Mouse (Mus musculus) ES-Bruce4 (cell line): ENCODE measurements at regions not wholly inside any gene's neighbourhood (a gene's known extent, or its start where the extent isn't known, plus 50 kb on each side); places are given as distances from the start of the nearest gene placed in this dataset.

Experiments used
- H3K27ac ChIP-seq: 2 replicates; pipeline ENCODE4 v1.5.1; 2012; ENCODE audit warnings: low read length, inconsistent platforms; ENCODE audit not compliant: insufficient read depth
- H3K27me3 ChIP-seq: 2 replicates; pipeline ENCODE4 v1.6.1; 2012; ENCODE audit warnings: mild to moderate bottlenecking, low read length, inconsistent platforms; ENCODE audit not compliant: control insufficient read depth, poor library complexity, insufficient read depth, severe bottlenecking
- H3K36me3 ChIP-seq: 2 replicates; pipeline ENCODE4 v1.6.1; 2012; ENCODE audit warnings: inconsistent platforms, mild to moderate bottlenecking, low read length, moderate library complexity; ENCODE audit not compliant: control insufficient read depth, poor library complexity, insufficient read depth, severe bottlenecking
- H3K4me1 ChIP-seq: one replicate; pipeline ENCODE4 v1.8.1; 2011; ENCODE audit warnings: low read length; ENCODE audit not compliant: control insufficient read depth, insufficient read depth
- H3K4me3 ChIP-seq: 2 replicates; pipeline ENCODE4 v1.5.1; 2011; ENCODE audit warnings: low read depth, mild to moderate bottlenecking, low read length
- H3K9ac ChIP-seq: 2 replicates; pipeline ENCODE4 v1.6.1; 2012; ENCODE audit warnings: low read depth, mild to moderate bottlenecking, inconsistent platforms; ENCODE audit not compliant: poor library complexity, severe bottlenecking
- H3K9me3 ChIP-seq: replicated peaks from 2 replicates; pipeline ENCODE4 v1.6.1; 2012; ENCODE audit warnings: mild to moderate bottlenecking, low read length, inconsistent platforms; ENCODE audit not compliant: control insufficient read depth, poor library complexity, insufficient read depth, severe bottlenecking
- CTCF ChIP-seq: IDR thresholded peaks from one replicate; pipeline ENCODE4 v1.8.1; 2011; ENCODE audit warnings: low read depth, low read length
- EP300 ChIP-seq: IDR thresholded peaks from 2 replicates; pipeline ENCODE4 v1.6.1; 2011; ENCODE audit warnings: low read depth, low read length; ENCODE audit not compliant: insufficient read depth
- POLR2A ChIP-seq: IDR thresholded peaks from one replicate; pipeline ENCODE4 v1.8.1; 2011; ENCODE audit warnings: low read length; ENCODE audit not compliant: insufficient read depth

DNA sequence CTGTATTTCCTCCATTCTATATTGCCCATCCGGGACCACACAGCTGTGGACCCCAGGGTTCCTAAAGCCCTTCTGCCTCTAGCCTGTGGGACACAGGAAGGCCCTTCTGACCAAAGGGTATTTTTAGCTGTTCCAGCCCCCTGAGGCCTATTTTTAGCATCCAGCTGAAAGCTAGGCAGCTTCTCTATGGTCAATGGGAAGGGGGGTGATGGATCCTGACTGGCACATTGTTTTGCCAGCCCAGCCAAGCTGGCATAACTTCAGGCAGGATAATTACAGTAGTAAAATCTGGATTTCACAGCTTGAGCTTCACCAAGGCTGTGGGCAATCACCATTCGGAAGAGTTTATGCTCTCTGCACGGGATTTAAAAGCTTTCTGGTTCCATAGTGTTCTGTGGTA, 153.9 kb upstream of the Kcnd3 start:
- H3K9me3 ChIP-seq = no peaks in the 10 kb centered on the region
- H3K27ac ChIP-seq = no peak overlapping the region
- no peaks in the 10 kb centered on the region for H3K27me3 ChIP-seq
- no peak overlapping the region for H3K9ac ChIP-seq
- TF ChIP-seq POLR2A = no peak
- no peak for TF ChIP-seq CTCF
- no peak for TF ChIP-seq EP300
- H3K36me3 ChIP-seq = no peaks in the 10 kb centered on the region
- no peaks in the 10 kb centered on the region for H3K4me1 ChIP-seq
- no peak overlapping the region for H3K4me3 ChIP-seq

DNA sequence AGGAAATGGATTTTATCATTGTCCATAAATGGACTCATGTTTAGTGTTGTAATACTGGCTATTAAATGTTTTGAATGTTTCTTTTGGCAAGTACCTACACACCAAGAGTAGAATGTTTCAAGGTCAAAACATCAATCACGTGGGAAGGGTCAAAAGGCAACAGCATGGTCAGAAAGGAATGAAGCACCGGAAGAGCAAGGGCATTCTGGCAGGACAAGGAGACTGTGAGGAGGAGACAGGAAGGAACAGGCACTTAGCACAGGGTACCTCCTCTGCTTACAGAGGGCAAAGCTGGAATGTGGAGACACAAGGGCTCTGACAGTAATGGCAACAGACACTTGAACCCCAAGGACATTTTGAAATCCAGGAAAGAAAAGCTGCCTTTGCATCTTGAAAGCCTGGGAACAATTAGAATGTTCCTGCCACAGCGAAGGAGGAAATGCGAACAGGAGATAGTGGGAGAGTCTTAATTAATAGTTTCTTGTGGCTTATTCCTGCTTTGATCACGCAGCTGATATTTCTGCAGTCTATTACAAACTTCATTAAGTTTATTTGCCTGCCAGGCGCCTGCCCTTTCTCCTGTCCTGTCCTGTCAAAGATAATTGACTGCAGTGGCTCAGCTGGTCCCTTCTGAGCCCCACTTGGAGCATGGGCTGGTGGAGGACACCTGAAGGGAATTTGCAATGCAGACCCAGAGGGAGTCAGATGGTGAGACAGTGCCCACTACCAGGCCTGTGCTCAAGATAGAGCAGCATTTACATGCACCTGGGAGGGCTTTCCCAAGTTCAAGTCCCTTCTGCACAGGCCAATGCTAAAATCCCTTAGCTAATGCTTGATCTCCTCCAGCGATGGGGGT, 151.2 kb upstream of the Kcnd3 start:
- Histone ChIP-seq H3K36me3 (no peaks in the 10 kb centered on the region), H3K9ac (no peak overlapping the region), H3K9me3 (no peaks in the 10 kb centered on the region), H3K27me3 (no peaks in the 10 kb centered on the region), H3K4me3 (no peak overlapping the region), H3K4me1 (no peaks in the 10 kb centered on the region), H3K27ac (no peak overlapping the region)
- no peak for TF ChIP-seq EP300
- no peak for TF ChIP-seq POLR2A

DNA sequence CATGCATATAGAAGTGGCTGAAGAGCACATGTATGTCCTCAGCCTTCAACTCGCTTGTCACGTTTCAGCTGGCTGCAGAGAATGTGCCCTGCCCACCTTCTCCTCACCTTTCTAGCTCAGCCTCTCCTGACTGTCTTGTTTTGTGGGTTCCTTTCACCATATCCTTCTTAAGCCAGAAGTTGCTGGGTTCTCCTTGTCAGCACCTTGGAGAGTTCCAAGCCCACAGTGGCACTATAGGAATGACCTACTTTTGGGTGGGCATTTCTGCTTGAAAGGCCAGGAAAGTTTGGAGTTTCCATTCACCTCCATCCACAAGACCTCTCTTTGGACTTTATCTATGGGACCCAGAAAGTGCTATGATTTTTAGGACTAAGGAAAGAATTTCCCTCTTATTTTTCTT, 144.5 kb upstream of the Kcnd3 start:
- Histone ChIP-seq H3K27me3 (no peaks in the 10 kb centered on the region), H3K9ac (no peak overlapping the region), H3K36me3 (no peaks in the 10 kb centered on the region), H3K9me3 (no peaks in the 10 kb centered on the region), H3K27ac (no peak overlapping the region), H3K4me3 (no peak overlapping the region), H3K4me1 (no peaks in the 10 kb centered on the region)
- TF ChIP-seq CTCF = no peak

DNA sequence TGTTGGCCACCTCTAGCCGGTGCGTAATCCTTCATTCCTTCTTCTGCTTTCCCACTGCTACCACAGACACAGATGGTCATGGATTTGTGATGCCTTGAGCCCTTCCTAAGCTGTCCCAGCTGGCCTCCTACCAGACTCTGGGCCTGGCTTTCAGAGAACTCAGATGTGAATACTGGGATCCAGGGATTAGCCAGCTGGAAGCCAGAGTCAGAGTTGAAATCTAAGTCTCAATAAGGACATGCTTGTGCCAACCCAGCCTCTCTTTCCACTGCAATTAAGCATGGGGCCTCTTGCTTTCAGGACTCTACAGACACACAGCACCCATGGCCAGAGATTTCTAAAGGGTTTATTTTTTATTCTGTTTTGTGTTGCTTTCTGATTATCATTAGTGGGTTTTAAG, 143.1 kb upstream of the Kcnd3 start:
- Histone ChIP-seq H3K27ac (no peak overlapping the region), H3K36me3 (no peaks in the 10 kb centered on the region), H3K9me3 (no peaks in the 10 kb centered on the region), H3K27me3 (no peaks in the 10 kb centered on the region), H3K4me1 (no peaks in the 10 kb centered on the region), H3K9ac (no peak overlapping the region), H3K4me3 (no peak overlapping the region)
- no peak for TF ChIP-seq CTCF

DNA sequence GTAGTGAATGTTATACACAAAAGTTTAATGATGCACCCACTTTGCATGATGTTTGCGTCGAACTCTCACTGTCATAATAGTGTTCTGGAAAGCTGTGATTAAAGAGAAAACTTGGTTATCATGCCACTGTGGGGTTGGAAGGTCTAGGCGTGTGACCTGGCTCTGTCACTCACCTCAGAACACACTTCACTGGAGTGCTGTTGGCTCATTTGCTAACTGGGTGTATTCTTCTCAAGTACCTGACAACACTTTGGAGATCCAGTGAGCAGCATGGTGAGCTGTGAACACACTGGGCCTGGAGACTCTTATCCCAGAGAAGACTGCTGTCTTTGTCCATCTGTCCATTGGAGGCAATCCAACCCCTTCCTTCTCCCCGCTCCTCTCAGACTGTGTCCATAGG, 98.9 kb upstream of the Kcnd3 start:
- H3K27ac ChIP-seq = no peak overlapping the region
- no peaks in the 10 kb centered on the region for H3K36me3 ChIP-seq
- no peak overlapping the region for H3K4me3 ChIP-seq
- H3K4me1 ChIP-seq = no peaks in the 10 kb centered on the region
- H3K9ac ChIP-seq = no peak overlapping the region
- H3K27me3 ChIP-seq = no peaks in the 10 kb centered on the region; the same call in 1 of the 2 replicates
- no peak for TF ChIP-seq POLR2A
- TF ChIP-seq CTCF = no peak
- H3K9me3 ChIP-seq = no peaks in the 10 kb centered on the region

DNA sequence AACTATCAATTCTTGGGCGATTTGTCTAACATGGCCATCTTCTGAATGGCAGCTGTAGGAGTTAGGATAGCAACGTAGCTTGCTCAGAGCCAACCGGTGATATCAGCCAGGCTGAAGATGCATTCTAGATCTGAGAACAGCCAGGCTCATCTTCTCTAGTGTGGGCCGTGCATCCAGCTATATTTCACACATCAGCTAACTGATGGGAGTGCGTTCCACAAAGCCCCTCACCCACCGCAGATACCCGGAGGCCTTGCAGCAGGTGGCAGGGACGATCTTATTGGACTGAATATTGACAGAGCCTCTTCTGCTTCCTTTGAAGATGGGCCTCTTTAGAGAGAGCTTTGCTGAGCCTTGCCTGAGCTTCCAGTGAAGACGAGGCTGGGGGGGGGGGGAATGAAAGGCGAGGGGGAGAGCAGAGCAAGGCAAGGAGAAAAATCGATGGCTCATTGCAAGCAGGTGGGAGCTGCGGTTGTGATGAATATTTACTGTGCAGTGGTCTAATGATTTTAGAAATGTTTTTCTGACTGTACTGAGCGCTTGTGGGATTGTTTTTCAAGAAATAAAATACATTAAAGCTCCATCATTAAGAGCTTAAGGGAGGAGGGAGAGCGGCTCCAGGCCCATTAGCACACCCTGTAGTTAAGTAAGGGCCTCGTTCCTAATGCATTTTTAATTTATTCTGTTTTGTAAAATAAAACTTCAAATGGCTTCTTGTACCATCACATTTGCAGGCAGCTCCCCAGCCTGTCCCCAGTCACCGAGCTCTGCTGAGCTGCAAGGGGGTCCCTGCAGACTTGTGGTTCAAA, 97.8 kb upstream of the Kcnd3 start:
- Histone ChIP-seq H3K9me3 (no peaks in the 10 kb centered on the region), H3K27ac (no peak overlapping the region), H3K9ac (no peak overlapping the region), H3K4me1 (no peaks in the 10 kb centered on the region), H3K36me3 (no peaks in the 10 kb centered on the region), H3K27me3 (no peaks in the 10 kb centered on the region; the same call in 1 of the 2 replicates), H3K4me3 (no peak overlapping the region)
- no peak for TF ChIP-seq EP300
- TF ChIP-seq POLR2A = no peak
- no peak for TF ChIP-seq CTCF
